Mouse (Mus musculus) ES-E14 (cell line): ENCODE measurements at regions not wholly inside any gene's neighbourhood (a gene's known extent, or its start where the extent isn't known, plus 50 kb on each side); places are given as distances from the start of the nearest gene placed in this dataset.
A peak's percentile ranks its signal among the peaks of the same experiment; 100 is the strongest.

Experiments
- DNase-seq: peaks from one replicate; pipeline ENCODE4 v3.0.0-alpha.2; 2013; ENCODE audit warnings: low read depth, low spot score
- H3K27ac ChIP-seq: 2 replicates; pipeline ENCODE4 v1.5.1; 2012; ENCODE audit warnings: low read depth, mild to moderate bottlenecking, low read length, moderate library complexity, mixed read lengths; ENCODE audit not compliant: poor library complexity, insufficient read depth, severe bottlenecking
- H3K36me3 ChIP-seq: 2 replicates; pipeline ENCODE4 v1.6.1; 2012; ENCODE audit warnings: mild to moderate bottlenecking, low read length, moderate library complexity, mixed read lengths; ENCODE audit not compliant: control insufficient read depth, poor library complexity, insufficient read depth, severe bottlenecking
- H3K4me1 ChIP-seq, 2 experiments: fragments of 150-350 bp in 1 of 2; sonication (generic) in 1 of 2; 2 replicates each; pipeline ENCODE4 v1.6.1; 2012; ENCODE audit warnings: low read length in 2 of 2, mild to moderate bottlenecking in 1 of 2, mixed read lengths in 1 of 2; ENCODE audit not compliant: control insufficient read depth in 2 of 2, insufficient read depth in 2 of 2, poor library complexity in 1 of 2
- H3K4me3 ChIP-seq, 2 experiments: fragments of 150-350 bp in 1 of 2; sonication (generic) in 1 of 2; 2 replicates each; pipeline ENCODE4 v1.5.1; 2012; ENCODE audit warnings: low read length in 2 of 2, low read depth in 1 of 2, mild to moderate bottlenecking in 1 of 2, mixed read lengths in 1 of 2; ENCODE audit not compliant: insufficient read depth in 1 of 2, poor library complexity in 1 of 2, severe bottlenecking in 1 of 2
- H3K9ac ChIP-seq: 2 replicates; pipeline ENCODE4 v1.6.1; 2012; ENCODE audit warnings: low read depth, mild to moderate bottlenecking, low read length, mixed read lengths; ENCODE audit not compliant: poor library complexity, insufficient read depth, severe bottlenecking
- H3K9me3 ChIP-seq: fragments of 150-350 bp; sonication (generic); 2 replicates; pipeline ENCODE4 v1.6.1; 2012; ENCODE audit warnings: low read depth, mild to moderate bottlenecking, low read length; ENCODE audit not compliant: control insufficient read depth, insufficient read depth
- CHD2 ChIP-seq: IDR thresholded peaks from 2 replicates; pipeline ENCODE4 v1.6.1; 2014; ENCODE audit warnings: mild to moderate bottlenecking, low read depth, low read length, inconsistent platforms
- HCFC1 ChIP-seq: IDR thresholded peaks from 2 replicates; pipeline ENCODE4 v1.6.1; 2012; ENCODE audit warnings: low read length, inconsistent platforms, borderline replicate concordance; ENCODE audit not compliant: insufficient read depth
- MAFK ChIP-seq: IDR thresholded peaks from 2 replicates; pipeline ENCODE4 v1.6.1; 2014; ENCODE audit warnings: mild to moderate bottlenecking, low read depth, low read length, inconsistent platforms; ENCODE audit not compliant: insufficient read depth
- ZC3H11A ChIP-seq: IDR thresholded peaks from 2 replicates; pipeline ENCODE4 v1.6.1; 2012; ENCODE audit warnings: low read depth, mild to moderate bottlenecking, inconsistent platforms, low read length, borderline replicate concordance
- ZNF384 ChIP-seq: IDR thresholded peaks from 2 replicates; pipeline ENCODE4 v1.6.1; 2012; ENCODE audit warnings: low read depth, low read length, inconsistent platforms
- in situ Hi-C, 2 experiments: fragments of 600-800 bp; cut with MboI; formaldehyde crosslinking; loops; one replicate each; pipeline ENCODE4 v1.15.1; 2025; ENCODE audit warnings: low sequenced_read_pairs in 2 of 2, inconsistent platforms in 1 of 2; ENCODE audit not compliant: unreplicated experiment in 2 of 2

DNA sequence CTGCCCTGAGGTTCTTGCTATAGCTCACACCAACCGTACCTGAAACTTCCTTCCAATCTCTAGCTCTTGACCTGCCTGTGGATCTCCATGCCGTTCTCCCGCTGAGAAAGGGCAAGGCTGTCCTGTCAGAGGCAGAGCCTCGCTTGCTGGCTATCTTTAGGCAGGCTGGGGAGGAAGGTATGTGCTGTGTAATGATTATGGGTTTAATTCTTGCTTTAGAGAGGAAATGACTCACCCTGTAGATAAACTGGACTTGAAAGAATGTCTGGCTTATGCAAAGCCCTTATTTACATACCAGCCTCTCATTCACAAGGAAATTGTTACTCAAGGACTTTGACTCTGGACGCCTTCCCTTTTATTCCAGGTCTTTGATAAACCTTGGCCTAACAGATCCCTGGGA lies 69.8 kb downstream of the Phlda1 start:
- in situ Hi-C loops: no loop called here
- H3K27ac ChIP-seq: peak overlapping the region; percentile 90; the same call in 1 of the 2 replicates
- H3K4me1 ChIP-seq: peaks cover 12 to 30% of the 10 kb centered on the region in 2 experiments; a peak in 3 of 4 replicates
- no peak overlapping the region for H3K4me3 ChIP-seq
- TF ChIP-seq MAFK: peak; percentile 71
- TF ChIP-seq CHD2: peak; percentile 40; the same call in 1 of the 2 replicates
- TF ChIP-seq ZC3H11A: no peak
- no peak for TF ChIP-seq ZNF384
- no peak for TF ChIP-seq HCFC1
- peak overlapping the region; percentile 40; the same call in 1 of the 2 replicates for H3K9ac ChIP-seq
- no peak for DNase-seq
- no peaks in the 10 kb centered on the region for H3K36me3 ChIP-seq
- no peaks in the 10 kb centered on the region for H3K9me3 ChIP-seq

DNA sequence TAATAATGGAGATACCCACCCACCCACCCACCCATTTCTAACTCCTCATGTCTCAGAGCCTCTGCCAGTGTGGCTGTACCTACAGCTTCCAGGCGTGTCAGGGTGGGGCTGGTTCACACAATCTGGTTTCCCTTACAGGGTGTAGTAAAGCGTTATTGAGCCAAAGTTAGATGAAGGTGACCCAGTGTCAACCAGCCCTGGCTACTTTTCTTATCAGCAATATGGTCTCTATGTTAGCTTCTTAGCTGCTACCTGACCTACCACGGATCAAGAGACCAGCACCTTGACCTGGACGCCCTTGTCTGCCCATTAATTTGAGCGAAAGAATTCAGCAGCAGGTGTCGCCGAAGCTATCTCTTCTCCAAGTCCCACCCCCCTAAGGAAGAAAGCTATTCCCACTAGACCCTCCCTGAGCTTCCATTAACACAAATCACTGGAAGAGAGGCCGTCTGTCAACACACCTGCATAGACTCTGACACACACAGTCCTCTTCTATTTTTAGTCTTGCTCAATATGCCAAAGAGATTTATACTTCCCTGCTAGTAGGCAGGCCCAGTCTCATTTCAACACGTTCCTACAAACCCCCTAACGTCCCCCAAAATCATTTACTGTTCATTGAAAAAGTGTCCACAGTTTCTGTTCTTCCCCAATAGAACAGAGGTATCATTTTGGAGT lies 70.4 kb downstream of the Phlda1 start:
- in situ Hi-C loops: no loop called here
- DNase-seq: no peak
- Histone ChIP-seq H3K4me1 (peaks cover 12 to 32% of the 10 kb centered on the region in 2 experiments; a peak in 3 of 4 replicates), H3K36me3 (no peaks in the 10 kb centered on the region), H3K9ac (0 out of 2 replicates have a peak overlapping the region, but pooled peaks have one; percentile 15), H3K27ac (peak overlapping the region; percentile 90; the same call in 1 of the 2 replicates), H3K4me3 (peak overlapping the region in 1 of 2 experiments; percentile 18; a peak in 1 of 4 replicates), H3K9me3 (no peaks in the 10 kb centered on the region)
- TF ChIP-seq CHD2 (no peak), ZC3H11A (no peak), ZNF384 (no peak), MAFK (no peak), HCFC1 (no peak)

DNA sequence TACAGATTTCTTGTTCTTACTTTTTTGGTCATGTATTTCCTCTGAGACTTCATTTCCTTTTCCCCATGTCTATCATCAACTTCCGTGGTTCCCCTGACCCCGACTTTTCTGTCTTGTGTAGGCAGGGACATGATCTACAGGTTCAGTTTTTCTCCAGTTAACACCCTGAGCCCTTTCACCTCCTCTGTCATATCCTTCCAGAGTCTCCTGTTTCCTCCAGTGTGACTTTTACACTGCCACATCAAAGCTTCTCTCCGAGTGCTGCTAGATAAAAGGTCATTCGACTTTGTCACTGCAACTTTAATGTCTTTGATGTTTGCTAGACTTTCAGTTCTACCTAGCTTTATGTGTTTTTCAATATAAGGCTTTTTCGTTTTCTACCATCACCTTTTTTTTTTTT lies 72.5 kb downstream of the Phlda1 start:
- Histone ChIP-seq H3K36me3 (no peaks in the 10 kb centered on the region), H3K4me3 (no peak overlapping the region), H3K9ac (no peak overlapping the region), H3K27ac (no peak overlapping the region), H3K9me3 (no peaks in the 10 kb centered on the region), H3K4me1 (peaks cover 12 to 35% of the 10 kb centered on the region in 2 experiments; a peak in 3 of 4 replicates)
- no peak for DNase-seq
- in situ Hi-C loops: no loop called here
- TF ChIP-seq MAFK: no peak
- TF ChIP-seq HCFC1: no peak
- TF ChIP-seq CHD2: no peak

DNA sequence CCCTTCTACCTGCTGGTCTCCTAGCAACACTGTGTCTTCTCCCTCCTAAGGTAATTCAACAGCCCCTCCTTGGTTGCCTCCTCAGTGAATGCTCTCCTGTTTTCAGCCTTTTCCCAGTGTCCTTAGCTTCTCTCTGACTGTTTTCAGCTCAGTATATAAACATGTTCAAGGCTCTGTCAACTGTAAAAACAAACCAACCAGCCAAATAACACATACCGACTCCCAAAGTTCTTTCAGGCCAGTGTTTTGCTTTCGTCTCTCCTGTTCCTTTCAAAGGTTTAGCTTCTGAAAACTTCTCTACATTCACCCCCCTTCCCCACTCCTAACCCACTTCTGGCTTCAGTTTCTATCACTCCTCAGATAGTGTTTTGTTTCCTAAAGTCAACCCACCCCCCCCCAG lies 73.4 kb downstream of the Phlda1 start:
- DNase-seq: no peak
- no peaks in the 10 kb centered on the region for H3K9me3 ChIP-seq
- H3K27ac ChIP-seq: no peak overlapping the region
- peaks cover 8 to 29% of the 10 kb centered on the region in 2 experiments; a peak in 3 of 4 replicates for H3K4me1 ChIP-seq
- TF ChIP-seq ZNF384: no peak
- no peak for TF ChIP-seq CHD2
- no peak for TF ChIP-seq HCFC1
- TF ChIP-seq ZC3H11A: no peak
- TF ChIP-seq MAFK: no peak
- H3K36me3 ChIP-seq: no peaks in the 10 kb centered on the region
- in situ Hi-C loops: no loop called here
- H3K9ac ChIP-seq: no peak overlapping the region
- H3K4me3 ChIP-seq: no peak overlapping the region
